Mouse (Mus musculus) midbrain, embryonic 15.5 days (tissue): ENCODE measurements around the gene Moap1. TPM values are rescaled to one million over a fixed set of nuclear protein-coding genes. Genes with fewer than 3 reads are reported as not detected.

Experiments used
- ATAC-seq: fragments of 200-750 bp; cut with Nextera tagmentation; replicated peaks from 2 replicates; pipeline ENCODE4 v1.8.0; 2017; ENCODE audit warnings: moderate TSS enrichment
- H3K27ac ChIP-seq: fragments of 300-500 bp; sonication (generic); 2 replicates; pipeline ENCODE4 v1.5.1; 2015; ENCODE audit warnings: mild to moderate bottlenecking, inconsistent platforms
- H3K27me3 ChIP-seq: fragments of 300-500 bp; sonication (generic); replicated peaks from 2 replicates; pipeline ENCODE4 v1.6.1; 2015; ENCODE audit warnings: inconsistent platforms
- H3K36me3 ChIP-seq: fragments of 300-500 bp; sonication (generic); replicated peaks from 2 replicates; pipeline ENCODE4 v1.6.1; 2015; ENCODE audit warnings: inconsistent platforms
- H3K4me1 ChIP-seq: fragments of 300-500 bp; sonication (generic); 2 replicates; pipeline ENCODE4 v1.6.1; 2015; ENCODE audit warnings: inconsistent platforms
- H3K4me2 ChIP-seq: fragments of 300-500 bp; sonication (generic); 2 replicates; pipeline ENCODE4 v1.6.1; 2015; ENCODE audit warnings: inconsistent platforms, mild to moderate bottlenecking, moderate library complexity
- H3K4me3 ChIP-seq: fragments of 300-500 bp; sonication (generic); 2 replicates; pipeline ENCODE4 v1.5.1; 2015; ENCODE audit warnings: mild to moderate bottlenecking, inconsistent platforms
- H3K9ac ChIP-seq: fragments of 300-500 bp; sonication (generic); 2 replicates; pipeline ENCODE4 v1.6.1; 2015; ENCODE audit warnings: mild to moderate bottlenecking, inconsistent platforms
- H3K9me3 ChIP-seq: fragments of 300-500 bp; sonication (generic); 2 replicates; pipeline ENCODE4 v1.6.1; 2016; ENCODE audit warnings: inconsistent platforms
- WGBS: fragments of 180-500 bp; shearing (Covaris S2); methylation state at CpG from one replicate; pipeline ENCODE4 v1.1.7; 2015; ENCODE audit warnings: mixed read lengths; 5-methylcytosine and 5-hydroxymethylcytosine counted together
- polyA plus RNA-seq: library from polyadenylated mRNA; unstranded; fragments of >200 nt; fragmentation: Nextera tagmentation; extraction: Ambion mirVana; gene quantifications from 2 replicates; pipeline ENCODE4 v1.2.1, GENCODE M21; 2015

Moap1 gene
- polyA plus RNA-seq, 1 experiment from 2014 or later, result 73.2 TPM

DNA sequence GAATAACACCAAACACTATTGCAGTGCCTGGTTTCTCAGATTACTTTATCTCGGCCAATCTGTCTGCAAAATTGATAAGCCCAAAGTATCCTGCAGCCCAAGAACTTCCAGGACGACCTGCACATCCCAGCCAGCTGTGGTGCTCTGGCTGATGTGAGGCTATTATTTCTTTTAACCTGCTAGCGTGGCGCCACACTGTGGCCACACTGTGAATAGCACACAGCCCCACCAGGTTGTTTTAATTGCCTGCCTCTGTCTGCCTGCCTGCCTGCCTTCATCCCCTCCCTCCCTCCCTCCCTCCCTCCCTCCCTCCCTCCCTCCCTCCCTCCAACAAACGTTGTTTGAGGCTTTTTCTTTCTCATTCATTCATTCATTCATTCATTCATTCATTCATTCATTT is 10.1 kb downstream of the Moap1 start:
- peaks cover 20% of the 10 kb centered on the region for H3K4me1 ChIP-seq
- no peaks in the 10 kb centered on the region for H3K9me3 ChIP-seq
- H3K27me3 ChIP-seq, result no peaks in the 10 kb centered on the region
- no peak for ATAC-seq
- H3K27ac ChIP-seq, result no peak overlapping the region
- no peak overlapping the region for H3K4me2 ChIP-seq
- H3K36me3 ChIP-seq, result no peaks in the 10 kb centered on the region
- 12% methylated on average over 5 of the region's 5 CpGs for WGBS
- H3K9ac ChIP-seq, result no peak overlapping the region
- H3K4me3 ChIP-seq, result no peak overlapping the region

DNA sequence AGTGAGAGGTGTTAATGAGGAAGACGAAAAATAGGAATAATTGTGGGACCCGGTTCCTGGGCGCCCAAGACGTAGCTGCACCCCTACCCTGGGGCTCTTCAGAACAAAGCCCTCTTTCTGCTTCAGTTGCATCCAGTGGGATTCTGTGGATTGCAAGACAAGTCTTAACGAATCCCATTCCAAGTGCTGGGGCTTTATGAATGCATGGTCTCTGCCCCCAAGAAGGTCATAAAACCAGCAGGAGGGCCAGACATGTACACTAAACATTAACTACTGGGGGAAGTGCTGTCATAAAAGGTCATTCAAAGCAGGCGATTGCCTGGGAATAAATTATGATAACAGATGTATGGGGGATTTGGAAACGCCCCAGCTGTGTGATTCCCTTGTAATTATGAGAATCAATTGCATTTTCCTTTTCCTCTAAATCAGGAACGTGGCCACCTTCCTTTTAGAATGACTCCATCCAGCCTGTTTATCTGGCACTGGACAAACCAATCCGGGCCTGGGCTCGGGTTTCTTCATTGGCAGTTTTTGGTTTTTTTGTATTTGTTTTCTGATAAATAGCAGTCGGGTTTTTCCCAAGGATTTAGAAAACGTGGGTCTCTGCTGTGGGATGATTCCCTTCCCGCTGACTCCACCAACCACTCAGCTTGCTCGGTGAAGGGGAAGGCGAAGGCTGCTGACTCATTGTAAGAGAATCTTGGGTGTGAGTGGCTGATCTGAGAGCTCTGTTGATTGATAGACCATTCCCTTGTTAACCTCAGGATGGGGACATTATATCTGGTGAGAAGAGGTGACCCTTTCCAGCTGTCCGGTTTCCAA is 12.5 kb downstream of the Moap1 start:
- Histone ChIP-seq H3K27ac (peak overlapping the region; percentile 82), H3K36me3 (no peaks in the 10 kb centered on the region), H3K4me3 (peak overlapping the region; percentile 26), H3K9me3 (no peaks in the 10 kb centered on the region), H3K27me3 (no peaks in the 10 kb centered on the region), H3K9ac (no peak overlapping the region), H3K4me2 (peak overlapping the region; percentile 51), H3K4me1 (peaks cover 20% of the 10 kb centered on the region)
- peak; percentile 54 for ATAC-seq
- WGBS, result 36% methylated on average over 16 of the region's 16 CpGs

DNA sequence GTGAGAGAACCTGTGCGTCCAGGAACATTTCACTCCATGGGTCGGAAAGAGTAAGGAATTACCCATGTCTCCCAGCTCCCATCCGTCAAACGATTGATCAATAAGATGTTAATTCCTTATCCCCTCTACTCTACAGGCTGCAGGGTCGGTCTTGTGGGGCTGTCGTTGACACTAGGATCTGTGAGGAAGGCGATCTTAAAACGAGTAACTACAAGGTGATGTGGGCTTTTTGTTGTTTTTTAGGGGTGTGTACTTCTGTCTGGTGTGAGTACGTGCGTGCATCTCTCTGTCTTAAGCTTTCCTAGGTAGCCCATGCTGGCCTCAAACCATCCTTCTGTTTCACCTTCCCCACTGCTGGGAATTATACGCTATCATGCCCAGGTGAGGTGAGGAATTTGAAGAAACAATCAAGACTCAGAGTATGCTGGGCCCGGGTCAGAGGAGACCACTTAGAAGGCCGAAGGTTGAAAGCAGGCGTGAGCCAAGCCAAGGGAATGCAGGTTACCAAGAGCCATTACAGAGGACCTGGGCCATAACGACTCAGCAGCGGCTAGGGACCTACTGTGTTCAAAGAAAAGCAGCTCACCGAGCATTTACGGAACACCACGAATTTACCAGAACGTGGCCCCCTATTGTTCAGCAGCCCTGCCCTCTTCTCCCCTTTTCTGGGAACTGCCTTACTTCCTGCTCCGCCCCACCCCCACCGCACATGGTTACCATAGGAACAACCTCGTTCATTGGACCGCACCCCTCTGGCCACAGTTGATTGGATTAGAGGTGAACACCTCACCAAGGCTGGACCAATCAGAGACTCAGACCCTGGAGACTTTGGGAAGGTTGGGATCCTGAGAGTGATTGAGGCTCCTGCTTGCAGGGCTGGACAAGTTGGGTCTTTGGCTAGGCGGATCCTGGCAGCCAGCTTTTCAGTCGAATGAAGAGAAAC is 13.3 kb downstream of the Moap1 start:
- Histone ChIP-seq H3K4me1 (peaks cover 20% of the 10 kb centered on the region), H3K9me3 (no peaks in the 10 kb centered on the region), H3K27me3 (no peaks in the 10 kb centered on the region), H3K4me3 (peak overlapping the region; percentile 26), H3K4me2 (peak overlapping the region; percentile 51), H3K27ac (peak overlapping the region; percentile 82), H3K36me3 (no peaks in the 10 kb centered on the region), H3K9ac (0 out of 2 replicates have a peak overlapping the region, but pooled peaks have one; percentile 12)
- 30% methylated on average over 26 of the region's 26 CpGs for WGBS
- peak; percentile 98 for ATAC-seq

DNA sequence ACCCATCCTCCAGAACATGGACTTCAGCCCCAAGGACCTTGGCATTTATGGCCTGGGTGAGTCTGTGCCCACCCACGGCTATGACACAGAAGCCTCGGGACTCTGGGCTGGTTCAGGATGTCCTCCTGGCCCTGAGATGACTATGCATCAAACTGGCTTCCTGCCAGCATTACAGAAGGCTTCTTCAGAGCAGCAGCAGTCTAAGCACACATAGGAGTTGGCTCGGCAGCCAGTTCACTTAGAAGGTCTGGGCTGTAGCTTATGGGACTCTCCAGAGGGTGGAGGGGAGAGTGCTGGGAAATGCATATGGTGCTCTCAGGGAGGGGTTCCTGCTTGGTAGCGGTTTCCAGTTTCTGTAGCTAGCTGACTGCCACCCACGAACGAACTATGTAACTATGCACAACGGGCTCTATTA is 17.7 kb downstream of the Moap1 start:
- Histone ChIP-seq H3K27ac (no peak overlapping the region), H3K36me3 (no peaks in the 10 kb centered on the region), H3K9ac (no peak overlapping the region), H3K9me3 (no peaks in the 10 kb centered on the region), H3K4me3 (no peak overlapping the region), H3K4me2 (no peak overlapping the region), H3K27me3 (no peaks in the 10 kb centered on the region), H3K4me1 (peaks cover 12% of the 10 kb centered on the region)
- ATAC-seq, result no peak
- WGBS, result 80% methylated on average over 7 of the region's 7 CpGs

DNA sequence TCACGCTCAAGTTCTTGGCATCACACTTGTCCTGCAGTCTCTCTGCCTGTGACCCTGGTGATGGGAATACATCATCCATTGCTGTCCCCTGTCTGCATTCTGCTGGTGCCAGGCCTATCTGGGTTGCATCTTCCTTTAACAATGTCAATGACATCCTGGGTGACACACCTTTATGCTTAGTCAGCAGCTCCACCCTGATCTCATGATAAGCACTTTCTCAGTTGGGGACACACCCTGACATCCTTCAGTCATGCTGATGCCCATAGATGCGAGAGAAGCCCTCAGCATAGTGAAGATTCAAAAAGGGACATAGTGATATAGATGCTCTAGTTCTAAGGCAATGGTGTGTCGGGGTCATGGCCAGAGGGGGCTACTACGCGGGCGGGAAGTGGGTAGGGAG is 18.3 kb downstream of the Moap1 start:
- H3K27ac ChIP-seq, result no peak overlapping the region
- no peak overlapping the region for H3K4me2 ChIP-seq
- no peaks in the 10 kb centered on the region for H3K36me3 ChIP-seq
- no peak overlapping the region for H3K9ac ChIP-seq
- H3K4me1 ChIP-seq, result 0 out of 2 replicates have a peak, but pooled peaks cover 5% of the 10 kb centered on the region
- no peak overlapping the region for H3K4me3 ChIP-seq
- H3K9me3 ChIP-seq, result no peaks in the 10 kb centered on the region
- no peak for ATAC-seq
- H3K27me3 ChIP-seq, result no peaks in the 10 kb centered on the region
- WGBS, result 93% methylated on average over 6 of the region's 6 CpGs

DNA sequence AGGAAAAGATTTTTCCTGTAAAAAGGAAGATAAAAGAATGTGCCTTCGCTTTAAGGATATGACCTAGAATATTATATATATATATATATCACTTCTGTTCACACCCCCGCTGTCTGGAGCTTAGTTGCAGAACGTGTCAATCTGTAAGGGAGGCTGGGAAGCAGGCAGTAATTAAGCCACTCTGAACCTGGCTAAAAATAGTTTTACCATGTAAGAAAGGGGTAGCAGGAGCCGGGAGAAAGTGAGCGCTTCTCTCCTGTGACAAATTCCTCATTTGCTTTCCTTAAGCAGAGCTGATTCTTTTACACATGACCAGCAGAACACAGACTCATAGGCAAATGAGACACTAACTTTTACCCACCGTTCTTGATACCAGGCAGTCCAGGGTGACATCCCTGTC is 19.6 kb downstream of the Moap1 start:
- H3K27ac ChIP-seq, result no peak overlapping the region
- H3K9me3 ChIP-seq, result no peaks in the 10 kb centered on the region
- 0 out of 2 replicates have a peak, but pooled peaks cover 3% of the 10 kb centered on the region for H3K4me1 ChIP-seq
- no peak overlapping the region for H3K9ac ChIP-seq
- H3K4me3 ChIP-seq, result no peak overlapping the region
- no peaks in the 10 kb centered on the region for H3K36me3 ChIP-seq
- H3K4me2 ChIP-seq, result no peak overlapping the region
- no peaks in the 10 kb centered on the region for H3K27me3 ChIP-seq
- no peak for ATAC-seq
- 79% methylated on average over 6 of the region's 6 CpGs for WGBS

DNA sequence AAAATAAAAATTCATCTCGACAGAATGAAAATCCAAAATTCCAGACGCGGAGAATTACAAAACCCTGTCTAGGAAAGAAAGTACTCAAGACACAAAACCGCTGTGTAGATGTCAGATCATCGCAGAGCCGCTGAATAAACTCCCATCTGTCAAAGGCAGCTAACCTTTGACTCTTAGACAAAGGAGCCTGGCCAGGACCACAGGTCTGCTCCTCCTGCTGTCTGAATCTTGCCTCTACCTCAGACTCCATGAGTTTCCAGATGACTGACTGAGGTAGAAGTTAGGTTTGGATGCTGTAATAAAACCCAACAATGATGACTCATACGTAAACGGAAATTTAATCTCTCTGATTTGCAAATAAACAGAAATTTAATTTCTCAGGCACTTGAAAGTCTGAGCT is 20.5 kb downstream of the Moap1 start:
- no peaks in the 10 kb centered on the region for H3K9me3 ChIP-seq
- no peak overlapping the region for H3K9ac ChIP-seq
- no peak overlapping the region for H3K27ac ChIP-seq
- no peak overlapping the region for H3K4me2 ChIP-seq
- H3K4me1 ChIP-seq, result 0 out of 2 replicates have a peak, but pooled peaks cover 3% of the 10 kb centered on the region
- no peaks in the 10 kb centered on the region for H3K36me3 ChIP-seq
- no peaks in the 10 kb centered on the region for H3K27me3 ChIP-seq
- WGBS, result 65% methylated on average over 8 of the region's 8 CpGs
- ATAC-seq, result no peak
- no peak overlapping the region for H3K4me3 ChIP-seq

DNA sequence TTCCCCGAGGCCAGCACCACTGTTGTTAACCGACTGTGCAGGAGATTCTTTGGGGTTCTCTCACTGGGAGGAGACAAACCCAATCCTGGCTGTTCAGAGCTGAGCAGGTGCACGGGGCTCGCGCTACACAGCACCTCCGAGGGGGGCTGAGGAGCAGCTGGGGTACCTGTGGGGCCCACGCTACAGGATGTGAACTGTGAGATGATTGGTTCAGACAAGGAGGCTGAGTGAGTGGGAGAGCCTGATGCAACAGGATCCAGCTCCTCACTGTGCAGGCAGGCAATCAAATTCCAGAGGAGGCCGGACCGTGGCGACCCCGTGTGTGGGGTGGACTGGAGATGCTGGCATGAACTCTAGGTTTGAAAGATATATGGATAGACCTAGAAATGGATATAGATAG is 21.0 kb downstream of the Moap1 start:
- 59% methylated on average over 11 of the region's 11 CpGs for WGBS
- H3K9me3 ChIP-seq, result no peaks in the 10 kb centered on the region
- H3K4me2 ChIP-seq, result no peak overlapping the region
- no peak overlapping the region for H3K9ac ChIP-seq
- H3K27ac ChIP-seq, result no peak overlapping the region
- ATAC-seq, result no peak
- H3K4me3 ChIP-seq, result no peak overlapping the region
- 0 out of 2 replicates have a peak, but pooled peaks cover 3% of the 10 kb centered on the region for H3K4me1 ChIP-seq
- H3K36me3 ChIP-seq, result no peaks in the 10 kb centered on the region
- no peaks in the 10 kb centered on the region for H3K27me3 ChIP-seq

DNA sequence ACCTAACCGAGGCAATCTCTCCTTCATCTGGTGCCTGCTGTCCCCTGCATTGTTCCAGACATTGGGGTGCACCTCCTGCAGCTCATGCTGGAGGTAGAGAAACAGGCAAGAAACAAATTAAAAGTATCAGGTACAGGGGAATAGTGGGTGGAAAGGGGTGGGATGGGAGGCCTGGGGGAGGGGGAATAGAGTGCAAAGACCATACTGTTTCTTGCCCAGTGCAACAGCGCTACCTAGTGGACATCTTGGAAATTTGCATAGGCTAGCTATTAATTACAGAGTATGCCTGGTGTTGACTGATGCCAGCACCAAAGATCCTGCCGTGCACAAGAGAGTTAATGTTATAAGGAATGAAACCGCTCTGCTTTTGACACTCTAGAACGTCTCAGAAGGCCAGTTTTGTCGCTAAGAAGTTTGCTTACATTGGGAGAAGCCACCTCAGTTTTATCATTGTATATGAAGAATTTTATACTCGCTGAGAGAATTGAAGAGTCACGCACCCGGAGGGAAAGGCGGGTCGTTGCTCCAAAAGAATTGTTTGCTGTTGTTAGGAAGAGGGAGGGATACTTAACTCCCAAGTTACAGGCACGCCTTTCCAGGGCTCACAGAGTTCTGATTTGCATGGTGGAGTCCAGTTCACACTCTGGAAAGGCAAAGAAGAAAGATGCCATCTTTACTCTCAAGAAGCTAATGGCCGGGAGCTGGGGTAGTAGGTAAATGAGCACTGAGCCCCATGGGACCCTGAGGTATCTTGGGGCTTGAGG is 23.7 kb downstream of the Moap1 start:
- H3K9ac ChIP-seq, result no peak overlapping the region
- H3K4me3 ChIP-seq, result no peak overlapping the region
- WGBS, result 26% methylated on average over 13 of the region's 13 CpGs

DNA sequence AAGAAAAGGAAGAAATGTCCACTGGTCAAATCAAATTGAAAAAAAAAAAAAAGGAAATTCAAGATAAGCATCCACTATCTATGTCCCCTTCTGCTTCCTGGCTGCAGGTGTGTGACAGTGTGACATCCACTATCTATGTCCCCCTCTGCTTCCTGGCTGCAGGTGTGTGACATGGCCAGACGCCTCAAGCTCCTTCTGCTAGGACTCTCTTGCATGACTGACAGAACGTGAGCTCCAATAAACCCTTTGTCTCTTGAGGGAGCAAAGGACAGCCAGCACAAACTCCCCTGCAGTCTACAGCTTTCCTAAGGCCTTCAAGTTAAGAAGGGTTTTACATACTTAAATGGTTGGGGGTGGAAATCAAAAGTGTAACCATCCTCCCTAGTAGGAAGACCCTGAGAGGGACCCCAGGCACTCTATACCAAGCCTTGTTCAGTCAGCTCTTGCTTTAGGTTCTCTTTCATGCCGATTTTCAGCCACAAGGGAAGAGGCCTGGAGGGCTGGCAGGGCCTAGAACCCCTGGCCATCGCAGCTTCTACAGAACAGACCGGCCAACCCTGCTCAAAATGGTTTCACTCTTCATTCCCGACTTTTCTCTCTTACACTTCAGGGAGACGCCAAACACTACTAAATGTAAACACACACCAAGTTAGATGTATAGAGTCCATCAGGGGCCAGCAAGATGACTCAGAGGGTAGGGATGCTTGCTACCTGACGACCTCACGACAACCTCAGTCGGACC is 28.6 kb downstream of the Moap1 start:
- 80% methylated on average over 10 of the region's 10 CpGs for WGBS
- Histone ChIP-seq H3K9ac (no peak overlapping the region), H3K27me3 (no peaks in the 10 kb centered on the region)

More for the DNA sequence above, 23.7 kb downstream of the Moap1 start:
- H3K4me1 ChIP-seq, result 0 out of 2 replicates have a peak, but pooled peaks cover 3% of the 10 kb centered on the region
- peak; percentile 75; the same call in 1 of the 2 replicates for ATAC-seq
- no peaks in the 10 kb centered on the region for H3K36me3 ChIP-seq
- H3K27me3 ChIP-seq, result no peaks in the 10 kb centered on the region
- no peaks in the 10 kb centered on the region for H3K9me3 ChIP-seq
- H3K27ac ChIP-seq, result no peak overlapping the region
- peak overlapping the region; percentile 17 for H3K4me2 ChIP-seq

DNA sequence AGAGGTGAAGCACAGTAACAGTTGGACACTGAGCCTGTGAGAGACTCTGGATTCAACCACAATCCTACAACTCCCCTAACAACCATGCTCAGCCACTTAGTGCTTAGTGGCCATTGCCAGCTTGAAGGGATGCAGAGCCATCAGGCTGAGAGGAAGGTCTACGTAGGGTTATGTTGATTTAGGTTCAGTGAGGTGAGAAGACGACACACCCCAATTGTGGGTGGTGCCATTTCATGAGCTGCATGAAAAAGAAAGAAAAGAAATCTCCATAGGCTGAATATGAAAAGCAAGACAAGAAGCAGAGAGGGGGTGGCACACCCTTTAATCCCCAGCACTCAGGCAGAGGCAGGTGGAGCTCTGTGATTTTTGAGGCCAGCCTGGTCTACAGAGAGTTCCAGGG is 29.3 kb downstream of the Moap1 start:
- Histone ChIP-seq H3K27ac (no peak overlapping the region), H3K9ac (no peak overlapping the region), H3K4me2 (no peak overlapping the region), H3K4me3 (no peak overlapping the region), H3K9me3 (no peaks in the 10 kb centered on the region), H3K4me1 (no peaks in the 10 kb centered on the region), H3K27me3 (no peaks in the 10 kb centered on the region), H3K36me3 (no peaks in the 10 kb centered on the region)
- WGBS, result 62% methylated on average over 2 of the region's 2 CpGs
- ATAC-seq, result no peak

More for the DNA sequence above, 28.6 kb downstream of the Moap1 start:
- no peak for ATAC-seq
- no peaks in the 10 kb centered on the region for H3K36me3 ChIP-seq
- H3K9me3 ChIP-seq, result no peaks in the 10 kb centered on the region
- no peak overlapping the region for H3K27ac ChIP-seq
- H3K4me3 ChIP-seq, result no peak overlapping the region
- H3K4me2 ChIP-seq, result no peak overlapping the region
- H3K4me1 ChIP-seq, result 0 out of 2 replicates have a peak, but pooled peaks cover 2% of the 10 kb centered on the region
